Mouse (Mus musculus) cerebellum, adult 2 months (tissue): Measurements from ENCODE around the gene Gm26938.

ENCODE experiments used
- CTCF ChIP-seq: fragments of 200-500 bp; IDR thresholded peaks from 2 replicates; pipeline ENCODE4 v1.5.1; 2011; ENCODE audit warnings: low read depth, mild to moderate bottlenecking, control low read depth, low read length, moderate library complexity, borderline replicate concordance; ENCODE audit not compliant: insufficient read depth
- POLR2A ChIP-seq: fragments of 200-500 bp; IDR thresholded peaks from 2 replicates; pipeline ENCODE4 v1.6.1; 2011; ENCODE audit warnings: low read length, control low read depth, borderline replicate concordance; ENCODE audit not compliant: insufficient read depth

- no peak for TF ChIP-seq CTCF
- no peak for TF ChIP-seq POLR2A
Observed at GRCm38 (mm10) chr5:139821466-139822459, 4.4 kb downstream of the Gm26938 start.
